Mouse (Mus musculus) skeletal muscle tissue, adult 2 months (tissue): ENCODE data around the gene Rpl22l1.
A peak's percentile ranks its signal among the peaks of the same experiment; 100 is the strongest.
"Not testable (repeated sequence)": the region's sequence is repeated elsewhere in the genome, so short reads cannot be mapped to it uniquely, and the experiment has no call there.

Source experiments
- DNase-seq: peaks from one replicate; pipeline ENCODE4 v3.0.0-alpha.2; 2012; ENCODE audit warnings: low read depth, low spot score

The Rpl22l1 gene

GRCm38 (mm10) chr3:28805301-28806097, at the start of gene Rpl22l1:
TSS of gene Rpl22l1 (plus strand) at chr3:28805436.
- DNase-seq: peak; percentile 98

- no peak for DNase-seq
Observed at GRCm38 (mm10) chr3:28755477-28755876, 49.8 kb upstream of the Rpl22l1 start.

GRCm38 (mm10) chr3:28761225-28761789, 43.9 kb upstream of the Rpl22l1 start:
- DNase-seq: no peak

- no peak for DNase-seq
Observed at GRCm38 (mm10) chr3:28766935-28767334, 38.3 kb upstream of the Rpl22l1 start.

- DNase-seq: no peak
Observed at GRCm38 (mm10) chr3:28768222-28768621, 37.0 kb upstream of the Rpl22l1 start.

GRCm38 (mm10) chr3:28772919-28773318, 32.3 kb upstream of the Rpl22l1 start:
- not testable (repeated sequence) for DNase-seq

- DNase-seq: no peak
Observed at GRCm38 (mm10) chr3:28775361-28775760, 29.9 kb upstream of the Rpl22l1 start.

GRCm38 (mm10) chr3:28775958-28776357, 29.3 kb upstream of the Rpl22l1 start:
- no peak for DNase-seq

- no peak for DNase-seq
Observed at GRCm38 (mm10) chr3:28776491-28776890, 28.7 kb upstream of the Rpl22l1 start.

GRCm38 (mm10) chr3:28780511-28780910, 24.7 kb upstream of the Rpl22l1 start:
- no peak for DNase-seq

GRCm38 (mm10) chr3:28780994-28781393, 24.2 kb upstream of the Rpl22l1 start, which contains the start of gene Eif5a2:
TSS of gene Eif5a2 (plus strand) at chr3:28781276.
- DNase-seq: peak; percentile 76

- DNase-seq: no peak
Observed at GRCm38 (mm10) chr3:28781422-28781821, 23.8 kb upstream of the Rpl22l1 start.

GRCm38 (mm10) chr3:28781848-28782247, 23.4 kb upstream of the Rpl22l1 start:
- DNase-seq: no peak

GRCm38 (mm10) chr3:28784176-28784575, 21.1 kb upstream of the Rpl22l1 start:
- no peak for DNase-seq

- no peak for DNase-seq
Observed at GRCm38 (mm10) chr3:28794835-28795234, 10.4 kb upstream of the Rpl22l1 start.

GRCm38 (mm10) chr3:28808039-28808643, 2.9 kb downstream of the Rpl22l1 start:
- no peak for DNase-seq

- no peak for DNase-seq
Observed at GRCm38 (mm10) chr3:28811441-28811840, 6.2 kb downstream of the Rpl22l1 start.

GRCm38 (mm10) chr3:28814361-28814760, 9.1 kb downstream of the Rpl22l1 start:
- DNase-seq: peak; percentile 19

GRCm38 (mm10) chr3:28816010-28816540, 10.8 kb downstream of the Rpl22l1 start:
- no peak for DNase-seq

- no peak for DNase-seq
Observed at GRCm38 (mm10) chr3:28826272-28826671, 21.0 kb downstream of the Rpl22l1 start.

- DNase-seq: no peak
Observed at GRCm38 (mm10) chr3:28827605-28828004, 22.4 kb downstream of the Rpl22l1 start.

- DNase-seq: no peak
Observed at GRCm38 (mm10) chr3:28829454-28829853, 24.2 kb downstream of the Rpl22l1 start.
